Mouse (Mus musculus): ENCODE data around the gene Ldhd. TPM values are rescaled to one million over a fixed set of nuclear protein-coding genes. Genes with fewer than 3 reads are reported as not detected.

Gene Ldhd
- polyA plus RNA-seq, 1 experiment: 24.4 TPM

DNA sequence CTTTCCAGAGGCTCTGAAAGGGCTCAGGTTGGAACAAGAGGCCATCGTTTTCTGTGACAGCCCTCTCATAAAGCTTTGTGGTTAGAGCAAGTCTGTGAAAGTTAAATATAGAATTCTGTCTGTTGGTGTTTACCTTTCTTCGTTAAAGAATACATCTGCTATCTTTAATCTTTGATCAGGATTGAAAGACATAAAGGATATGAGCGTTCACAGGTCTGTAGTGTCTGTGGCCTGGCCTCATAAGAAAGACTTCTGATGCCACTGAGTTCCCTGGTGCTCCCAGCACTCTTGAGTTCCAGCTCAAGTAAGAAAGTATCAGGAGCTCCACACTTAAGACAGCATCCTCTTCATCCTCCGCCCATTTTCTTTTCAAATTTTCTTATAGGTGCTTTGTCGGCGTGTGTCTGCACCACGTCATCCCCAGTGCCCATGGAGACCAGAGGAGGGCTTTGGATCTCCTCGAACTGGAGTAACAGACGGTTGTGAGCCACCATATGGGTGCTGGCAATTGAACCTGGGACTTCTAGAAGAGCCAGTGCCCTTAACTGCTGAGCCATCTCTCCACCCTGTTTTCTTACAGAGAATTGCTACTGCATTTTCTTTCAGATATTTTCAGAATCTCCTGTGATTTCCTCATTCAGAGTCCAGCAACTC lies 52.2 kb downstream of the Ldhd start:
- no peak for DNase-seq

DNA sequence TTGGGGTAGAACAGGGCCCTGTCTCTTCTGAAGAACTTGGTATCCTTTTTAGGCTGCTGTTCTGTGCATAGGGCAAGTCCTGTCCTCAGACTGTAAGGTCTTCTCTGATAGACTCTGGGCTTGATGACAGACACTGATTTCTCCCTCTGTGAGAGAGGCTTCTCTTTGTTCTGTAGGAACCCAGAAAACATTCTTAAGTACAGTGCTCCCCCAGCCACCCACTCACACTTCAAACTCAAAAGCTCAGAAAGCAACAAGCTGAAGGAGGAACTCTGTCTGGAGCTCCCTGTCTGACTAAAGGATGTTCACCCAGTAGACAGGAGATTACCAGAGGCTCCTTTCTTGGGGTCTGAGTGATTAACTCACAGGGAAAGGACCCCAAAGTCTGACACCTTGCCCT lies 53.7 kb downstream of the Ldhd start:
- Histone ChIP-seq H3K4me3 (replicated peaks; ENCODE audit: insufficient read depth, low read depth, low read length) (no peak overlapping the region), H3K27me3 (ENCODE audit: control insufficient read depth, insufficient read depth, low read length) (no peaks in the 10 kb centered on the region), H3K4me1 (ENCODE audit: control insufficient read depth, insufficient read depth, low read length) (peaks cover 11% of the 10 kb centered on the region; the same call in 1 of the 2 replicates), H3K27ac (ENCODE audit: insufficient read depth, low read length) (no peak overlapping the region)
- DNase-seq: no peak
- TF ChIP-seq POLR2A (IDR thresholded peaks at IDR 0.05; ENCODE audit: borderline replicate concordance, insufficient read depth, low read length): no peak

More for the DNA sequence above, 52.2 kb downstream of the Ldhd start:
- Histone ChIP-seq H3K27ac (ENCODE audit: insufficient read depth, low read length) (no peak overlapping the region), H3K27me3 (ENCODE audit: control insufficient read depth, insufficient read depth, low read length) (no peaks in the 10 kb centered on the region), H3K4me1 (ENCODE audit: control insufficient read depth, insufficient read depth, low read length) (peaks cover 11% of the 10 kb centered on the region; the same call in 1 of the 2 replicates), H3K4me3 (replicated peaks; ENCODE audit: insufficient read depth, low read depth, low read length) (no peak overlapping the region)
- 80% methylated on average over 9 of the region's 9 CpGs for WGBS
- TF ChIP-seq POLR2A (IDR thresholded peaks at IDR 0.05; ENCODE audit: borderline replicate concordance, insufficient read depth, low read length) (no peak), CTCF (IDR thresholded peaks at IDR 0.05; ENCODE audit: borderline replicate concordance, insufficient read depth, low read depth, low read length) (no peak)

DNA sequence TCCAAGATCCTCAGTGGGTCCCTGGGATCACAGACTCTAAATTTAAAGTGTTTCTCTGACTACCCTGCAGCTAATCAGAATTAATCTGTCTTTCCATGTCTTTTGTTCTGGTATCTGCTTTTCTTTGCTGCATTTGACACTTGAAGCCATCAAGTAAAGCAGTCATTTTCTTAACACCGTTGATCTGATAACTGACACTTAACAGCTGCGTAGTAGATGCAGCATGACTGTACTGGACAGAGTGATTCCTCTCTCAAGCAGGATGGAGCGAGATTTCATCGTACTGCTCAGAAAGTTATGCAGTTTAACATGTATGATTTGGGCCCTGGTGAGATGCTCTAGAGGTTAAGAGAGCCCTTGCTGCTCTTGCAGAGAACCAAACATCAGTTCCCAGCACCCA lies 54.7 kb downstream of the Ldhd start:
- Histone ChIP-seq H3K4me3 (replicated peaks; ENCODE audit: insufficient read depth, low read depth, low read length) (no peak overlapping the region), H3K27ac (ENCODE audit: insufficient read depth, low read length) (no peak overlapping the region), H3K27me3 (ENCODE audit: control insufficient read depth, insufficient read depth, low read length) (no peaks in the 10 kb centered on the region), H3K4me1 (ENCODE audit: control insufficient read depth, insufficient read depth, low read length) (peaks cover 11% of the 10 kb centered on the region; the same call in 1 of the 2 replicates)
- WGBS: 96% methylated on average over 4 of the region's 4 CpGs
- no peak for DNase-seq
- TF ChIP-seq POLR2A (IDR thresholded peaks at IDR 0.05; ENCODE audit: borderline replicate concordance, insufficient read depth, low read length) (no peak), CTCF (IDR thresholded peaks at IDR 0.05; ENCODE audit: borderline replicate concordance, insufficient read depth, low read depth, low read length) (no peak)

DNA sequence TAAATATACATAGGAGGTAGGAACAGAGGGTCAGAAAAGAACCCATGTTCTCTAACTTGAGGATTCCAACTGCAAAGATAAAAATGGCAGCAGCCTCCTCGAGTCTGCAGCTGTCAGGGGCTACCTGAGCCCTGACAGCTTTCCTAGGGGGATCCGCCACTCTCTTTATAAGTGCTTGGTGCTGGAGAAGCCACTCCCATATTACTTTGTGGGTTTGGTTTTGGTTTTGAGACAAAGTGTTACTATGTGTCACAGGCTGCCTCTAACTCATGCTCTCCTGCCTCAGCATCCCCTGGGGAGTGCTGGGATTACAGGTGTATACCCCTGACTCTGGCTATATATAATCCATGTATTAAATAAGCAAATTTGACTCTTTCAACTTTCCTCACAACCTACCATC lies 56.2 kb downstream of the Ldhd start:
- no peaks in the 10 kb centered on the region for H3K27me3 ChIP-seq (ENCODE audit: control insufficient read depth, insufficient read depth, low read length)
- H3K4me3 ChIP-seq (replicated peaks; ENCODE audit: insufficient read depth, low read depth, low read length): no peak overlapping the region
- WGBS: 84% methylated on average over 2 of the region's 2 CpGs
- TF ChIP-seq POLR2A (IDR thresholded peaks at IDR 0.05; ENCODE audit: borderline replicate concordance, insufficient read depth, low read length): no peak
- TF ChIP-seq CTCF (IDR thresholded peaks at IDR 0.05; ENCODE audit: borderline replicate concordance, insufficient read depth, low read depth, low read length): no peak
- H3K4me1 ChIP-seq (ENCODE audit: control insufficient read depth, insufficient read depth, low read length): peaks cover 15% of the 10 kb centered on the region; the same call in 1 of the 2 replicates
- H3K27ac ChIP-seq (ENCODE audit: insufficient read depth, low read length): no peak overlapping the region
- no peak for DNase-seq

Other genes starting within 250 kb of the Ldhd start
- 93.9 and 107 TPM in 2 replicates for gene Fa2h, start 236.6 kb downstream of the Ldhd start, polyA plus RNA-seq (2012; rRNA removed)
- 16.0 TPM in 2 replicates for gene Wdr59, start 108.3 kb downstream of the Ldhd start, polyA plus RNA-seq (2012; rRNA removed)
- 111 and 116 TPM in 2 replicates for gene Znrf1, start 94.3 kb downstream of the Ldhd start, polyA plus RNA-seq (2012; rRNA removed)
- 23.7 and 26.0 TPM in 2 replicates for gene Zfp1, start 13.0 kb upstream of the Ldhd start, polyA plus RNA-seq (2012; rRNA removed)
- 0.29 and 0.33 TPM in 2 replicates for gene Ctrb1, start 60.6 kb upstream of the Ldhd start, polyA plus RNA-seq (2012; rRNA removed)
- 129 and 146 TPM in 2 replicates for gene Bcar1, start 113.4 kb upstream of the Ldhd start, polyA plus RNA-seq (2012; rRNA removed)
- gene Cfdp1, start 223.9 kb upstream of the Ldhd start, polyA plus RNA-seq (2012; rRNA removed): 82.0 and 94.5 TPM in 2 replicates
- 7.2 and 8.6 TPM in 2 replicates for gene Tmem170, start 246.4 kb upstream of the Ldhd start, polyA plus RNA-seq (2012; rRNA removed)